In the genomic region with DNA sequence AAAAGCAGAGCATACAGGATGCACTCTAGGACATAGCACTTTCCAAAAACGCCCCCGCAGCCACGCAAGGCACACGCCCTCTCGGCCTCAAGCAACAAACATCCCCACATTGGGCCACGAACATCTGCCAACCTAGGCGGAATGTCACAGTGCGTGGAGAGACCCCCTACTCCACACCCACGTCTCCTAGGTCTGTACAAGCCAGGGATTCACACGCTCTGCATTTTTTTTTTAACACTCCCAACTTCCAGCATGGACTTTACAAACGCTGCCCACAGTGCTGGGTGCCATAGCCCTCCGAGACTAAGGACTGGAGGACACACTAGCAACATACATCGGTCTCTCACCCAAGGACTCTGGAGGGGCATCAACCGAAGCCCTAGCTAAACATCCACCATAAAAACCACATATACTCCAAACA, we compare ENCODE assay signal across 8 mouse cellular contexts. TPM values are rescaled to one million over a fixed set of nuclear protein-coding genes. Genes with fewer than 3 reads are reported as not detected.
DNase-seq lines count a peak whose midpoint lies in the region; ATAC-seq and TF ChIP-seq lines count a peak whose summit lies in the region.

No protein-coding gene starts in this region.

- no peak for TF ChIP-seq CTCF in heart, adult 2 months (IDR thresholded peaks at IDR 0.05)
- no peak for TF ChIP-seq CTCF in liver, postnatal 0 days (IDR thresholded peaks at IDR 0.05; ENCODE audit: low read depth)

- 18% methylated on average over 14 of the region's 14 CpGs for WGBS in heart, adult 2 months
- 3% methylated on average over 14 of the region's 14 CpGs for WGBS in hindbrain, embryonic 10.5 days
- 16% methylated on average over 14 of the region's 14 CpGs for WGBS in liver, postnatal 0 days (ENCODE audit: insufficient replicate concordance)

- peak overlapping the region; percentile 90 for H3K9ac ChIP-seq in heart, adult 2 months (ENCODE audit: low read depth, low read length)
- H3K9ac ChIP-seq in liver, postnatal 0 days (replicated peaks) = peak overlapping the region; percentile 53

- H3K27me3 ChIP-seq in heart, adult 2 months (ENCODE audit: control insufficient read depth, insufficient read depth, low read length) = no peaks in the 10 kb centered on the region
- H3K27me3 ChIP-seq in hindbrain, embryonic 10.5 days (ENCODE audit: insufficient read depth, poor library complexity, severe bottlenecking) = peaks cover 96% of the 10 kb centered on the region
- H3K27me3 ChIP-seq in liver, postnatal 0 days (ENCODE audit: insufficient read depth, low read length) = peaks cover 55% of the 10 kb centered on the region

- H3K4me3 ChIP-seq in heart, adult 2 months = peak overlapping the region; percentile 78
- peak overlapping the region; percentile 68 for H3K4me3 ChIP-seq in hindbrain, embryonic 10.5 days
- H3K4me3 ChIP-seq in liver, postnatal 0 days (ENCODE audit: low read depth, low read length) = peak overlapping the region; percentile 63

- no peak for TF ChIP-seq EP300 in heart, adult 2 months (IDR thresholded peaks at IDR 0.05; ENCODE audit: insufficient read depth, low read depth, low read length)
- no peak for TF ChIP-seq EP300 in liver, postnatal 0 days (IDR thresholded peaks at IDR 0.05; ENCODE audit: low read depth)

- DNase-seq in heart, adult 2 months = peak; percentile 60 to 61
- no peak for DNase-seq in heart, adult 9 months (ENCODE audit: low spot score in 2 of 2)
- peak; percentile 45 for DNase-seq in NIH3T3 (ENCODE audit: low read depth)
- DNase-seq in hindbrain, embryonic 10.5 days (ENCODE audit: low spot score) = no peak
- no peak for DNase-seq in liver, postnatal 0 days
- DNase-seq in adrenal gland, postnatal 14 days = no peak
- no peak for DNase-seq in retina, postnatal 1 day
- DNase-seq in layer of hippocampus, adult 9-10 months (ENCODE audit: low spot score) = no peak

- ATAC-seq in liver, postnatal 0 days = no peak

- no peaks in the 10 kb centered on the region for H3K9me3 ChIP-seq in hindbrain, embryonic 10.5 days
- no peaks in the 10 kb centered on the region for H3K9me3 ChIP-seq in liver, postnatal 0 days (ENCODE audit: low read length)

- peak overlapping the region; percentile 96 for H3K27ac ChIP-seq in heart, adult 2 months
- peak overlapping the region; percentile 85 for H3K27ac ChIP-seq in hindbrain, embryonic 10.5 days
- H3K27ac ChIP-seq in liver, postnatal 0 days (ENCODE audit: low read depth) = peak overlapping the region; percentile 88

- peak overlapping the region; percentile 96 for H3K4me2 ChIP-seq in liver, postnatal 0 days (ENCODE audit: low read depth, low read length)

- intact Hi-C loops in heart, adult 2 months (cut with DNase I) = no loop called here

- peak; percentile 80 for TF ChIP-seq POLR2A in heart, adult 2 months (IDR thresholded peaks at IDR 0.05; ENCODE audit: insufficient read depth, low read depth, low read length)

- no peaks in the 10 kb centered on the region for H3K36me3 ChIP-seq in heart, adult 2 months (ENCODE audit: control insufficient read depth, insufficient read depth, low read length)
- H3K36me3 ChIP-seq in hindbrain, embryonic 10.5 days = no peaks in the 10 kb centered on the region
- H3K36me3 ChIP-seq in liver, postnatal 0 days (replicated peaks; ENCODE audit: insufficient read depth, low read length) = no peaks in the 10 kb centered on the region

- peaks cover 18% of the 10 kb centered on the region for H3K4me1 ChIP-seq in heart, adult 2 months (ENCODE audit: control insufficient read depth, insufficient read depth, low read length)
- H3K4me1 ChIP-seq in hindbrain, embryonic 10.5 days (replicated peaks) = peaks cover 82% of the 10 kb centered on the region
- H3K4me1 ChIP-seq in liver, postnatal 0 days (ENCODE audit: insufficient read depth) = peaks cover 34% of the 10 kb centered on the region

- H3K79me2 ChIP-seq in heart, adult 2 months (replicated peaks; ENCODE audit: control insufficient read depth, insufficient read depth, low read length) = peaks cover 2% of the 10 kb centered on the region; the same call in 1 of the 2 replicates

RNA-seq across cellular contexts. Expression of gene Rarg, which starts 11.8 kb away (rescaled TPM):
- total RNA-seq in heart, adult 2 months (2021) = 10 to 100 TPM; 18.1 to 20.3 TPM
- polyA plus RNA-seq in heart, adult 2 months (2012; rRNA removed) = 19.9 and 26.9 TPM in 2 replicates
- 22.1 and 24.5 TPM in 2 replicates for polyA plus RNA-seq in hindbrain, embryonic 10.5 days (2016; fragmentation: Nextera tagmentation; extraction: Ambion mirVana)
- 2.4 and 2.6 TPM in 2 replicates for polyA plus RNA-seq in liver, postnatal 0 days (2015; fragmentation: Nextera tagmentation; extraction: Ambion mirVana)
- 25.5 and 27.8 TPM in 2 replicates for total RNA-seq in adrenal gland, postnatal 14 days (2021)

RNA-seq across cellular contexts. Expression of gene Itgb7, which starts 13.7 kb away (rescaled TPM):
- 1 to 10 TPM; 1.5 to 2.0 TPM for total RNA-seq in heart, adult 2 months (2021)
- 2.4 and 4.6 TPM in 2 replicates for polyA plus RNA-seq in heart, adult 2 months (2012; rRNA removed)
- 0.31 and 0.90 TPM in 2 replicates for polyA plus RNA-seq in hindbrain, embryonic 10.5 days (2016; fragmentation: Nextera tagmentation; extraction: Ambion mirVana)
- 5.8 and 8.6 TPM in 2 replicates for polyA plus RNA-seq in liver, postnatal 0 days (2015; fragmentation: Nextera tagmentation; extraction: Ambion mirVana)
- total RNA-seq in adrenal gland, postnatal 14 days (2021) = 3.0 and 18.4 TPM in 2 replicates

RNA-seq across cellular contexts. Expression of gene Gm9918, which starts 24.9 kb away (rescaled TPM):
- not detected for total RNA-seq in heart, adult 2 months (2021)
- 0.06 TPM in 1 of 2 replicates, not detected in the other for polyA plus RNA-seq in heart, adult 2 months (2012; rRNA removed)
- 0.26 and 0.35 TPM in 2 replicates for polyA plus RNA-seq in hindbrain, embryonic 10.5 days (2016; fragmentation: Nextera tagmentation; extraction: Ambion mirVana)
- not detected in 2 replicates for polyA plus RNA-seq in liver, postnatal 0 days (2015; fragmentation: Nextera tagmentation; extraction: Ambion mirVana)
- not detected in 2 replicates for total RNA-seq in adrenal gland, postnatal 14 days (2021)

RNA-seq across cellular contexts. Expression of gene Mfsd5, which starts 33.8 kb away (rescaled TPM):
- total RNA-seq in heart, adult 2 months (2021) = 10 to 100 TPM; 17.0 to 19.4 TPM
- polyA plus RNA-seq in heart, adult 2 months (2012; rRNA removed) = 37.8 and 47.9 TPM in 2 replicates
- 61.5 and 66.1 TPM in 2 replicates for polyA plus RNA-seq in hindbrain, embryonic 10.5 days (2016; fragmentation: Nextera tagmentation; extraction: Ambion mirVana)
- polyA plus RNA-seq in liver, postnatal 0 days (2015; fragmentation: Nextera tagmentation; extraction: Ambion mirVana) = 25.4 and 27.4 TPM in 2 replicates
- 29.9 and 34.3 TPM in 2 replicates for total RNA-seq in adrenal gland, postnatal 14 days (2021)

RNA-seq across cellular contexts. Expression of gene Csad, which starts 40.9 kb away (rescaled TPM):
- 10 to 100 TPM; 13.1 to 15.6 TPM for total RNA-seq in heart, adult 2 months (2021)
- 33.4 and 42.1 TPM in 2 replicates for polyA plus RNA-seq in heart, adult 2 months (2012; rRNA removed)
- 34.0 and 35.5 TPM in 2 replicates for polyA plus RNA-seq in hindbrain, embryonic 10.5 days (2016; fragmentation: Nextera tagmentation; extraction: Ambion mirVana)
- polyA plus RNA-seq in liver, postnatal 0 days (2015; fragmentation: Nextera tagmentation; extraction: Ambion mirVana) = 224 and 243 TPM in 2 replicates
- 115 and 120 TPM in 2 replicates for total RNA-seq in adrenal gland, postnatal 14 days (2021)

Comparison
In these comparisons a context has a peak if more than half of its experiments do, and no peak if none do; other contexts are left out.
1. DNase-seq: peak in heart, adult 2 months (2 of 2) and NIH3T3 (single experiment); none in heart, adult 9 months (0 of 2), hindbrain, embryonic 10.5 days (single experiment), liver, postnatal 0 days (single experiment), adrenal gland, postnatal 14 days (single experiment), retina, postnatal 1 day (single experiment) and layer of hippocampus, adult 9-10 months (single experiment).
2. Peak in every context shown above with its lines, with median percentiles within 50 percentile points of each other: H3K27ac ChIP-seq and H3K4me3 ChIP-seq.